Mouse (Mus musculus) liver, adult 2 months (tissue): ENCODE measurements around the gene Dnah2. TPM values are rescaled to one million over a fixed set of nuclear protein-coding genes. Genes with fewer than 3 reads are reported as not detected.

ENCODE experiments used
- DNase-seq: peaks from one replicate; pipeline ENCODE4 v3.0.0-alpha.2; 2011; ENCODE audit warnings: low read depth, low spot score; ENCODE audit errors: extremely low read depth
- H3K27ac ChIP-seq: fragments of 200-500 bp; replicated peaks from 2 replicates; pipeline ENCODE4 v1.5.1; 2012; ENCODE audit warnings: low read depth, mild to moderate bottlenecking, control low read depth, inconsistent platforms, low read length; ENCODE audit not compliant: insufficient read depth
- H3K27me3 ChIP-seq: fragments of 200-500 bp; 2 replicates; pipeline ENCODE4 v1.6.1; 2012; ENCODE audit warnings: mild to moderate bottlenecking, moderate library complexity, low read length, inconsistent platforms; ENCODE audit not compliant: control insufficient read depth, insufficient read depth
- H3K36me3 ChIP-seq: fragments of 200-500 bp; 2 replicates; pipeline ENCODE4 v1.6.1; 2012; ENCODE audit warnings: low read length, inconsistent platforms; ENCODE audit not compliant: control insufficient read depth, insufficient read depth
- H3K4me1 ChIP-seq: fragments of 200-500 bp; 2 replicates; pipeline ENCODE4 v1.6.1; 2011; ENCODE audit warnings: low read length; ENCODE audit not compliant: control insufficient read depth, insufficient read depth
- H3K4me3 ChIP-seq: fragments of 200-500 bp; 2 replicates; pipeline ENCODE4 v1.5.1; 2011; ENCODE audit warnings: low read depth, mild to moderate bottlenecking, control low read depth, low read length, moderate library complexity; ENCODE audit not compliant: insufficient read depth
- H3K79me2 ChIP-seq: fragments of 200-500 bp; 2 replicates; pipeline ENCODE4 v1.6.1; 2012; ENCODE audit warnings: inconsistent platforms, mild to moderate bottlenecking, low read length, moderate library complexity; ENCODE audit not compliant: control insufficient read depth, insufficient read depth
- H3K9ac ChIP-seq: fragments of 200-500 bp; 2 replicates; pipeline ENCODE4 v1.6.1; 2012; ENCODE audit warnings: low read depth, mild to moderate bottlenecking, control low read depth, inconsistent platforms, low read length
- CTCF ChIP-seq: fragments of 200-500 bp; IDR thresholded peaks from 2 replicates; pipeline ENCODE4 v1.5.1; 2011; ENCODE audit warnings: low read depth, low read length, control low read depth
- POLR2A ChIP-seq: fragments of 200-500 bp; IDR thresholded peaks from 2 replicates; pipeline ENCODE4 v1.6.1; 2011; ENCODE audit warnings: low read length, control low read depth; ENCODE audit not compliant: insufficient read depth; ENCODE audit errors: extremely low read depth
- WGBS: fragments of 180-500 bp; shearing (Covaris S2); methylation state at CpG from one replicate; pipeline ENCODE4 v1.1.7; 2018; 5-methylcytosine and 5-hydroxymethylcytosine counted together
- polyA plus RNA-seq: library from polyadenylated mRNA; depleted of rRNA; stranded (reverse); fragments of >200 nt; gene quantifications from 2 replicates; pipeline ENCODE4 v1.2.3, GENCODE M21; 2012
- total RNA-seq: library from RNA; depleted of rRNA; stranded (reverse); fragments of >200 nt; gene quantifications from 2 replicates; pipeline ENCODE4 v1.2.3, GENCODE M21; 2014

Dnah2 gene
- total and polyA plus RNA-seq, 2 experiments, result 0.02 to 0.09 TPM

DNA sequence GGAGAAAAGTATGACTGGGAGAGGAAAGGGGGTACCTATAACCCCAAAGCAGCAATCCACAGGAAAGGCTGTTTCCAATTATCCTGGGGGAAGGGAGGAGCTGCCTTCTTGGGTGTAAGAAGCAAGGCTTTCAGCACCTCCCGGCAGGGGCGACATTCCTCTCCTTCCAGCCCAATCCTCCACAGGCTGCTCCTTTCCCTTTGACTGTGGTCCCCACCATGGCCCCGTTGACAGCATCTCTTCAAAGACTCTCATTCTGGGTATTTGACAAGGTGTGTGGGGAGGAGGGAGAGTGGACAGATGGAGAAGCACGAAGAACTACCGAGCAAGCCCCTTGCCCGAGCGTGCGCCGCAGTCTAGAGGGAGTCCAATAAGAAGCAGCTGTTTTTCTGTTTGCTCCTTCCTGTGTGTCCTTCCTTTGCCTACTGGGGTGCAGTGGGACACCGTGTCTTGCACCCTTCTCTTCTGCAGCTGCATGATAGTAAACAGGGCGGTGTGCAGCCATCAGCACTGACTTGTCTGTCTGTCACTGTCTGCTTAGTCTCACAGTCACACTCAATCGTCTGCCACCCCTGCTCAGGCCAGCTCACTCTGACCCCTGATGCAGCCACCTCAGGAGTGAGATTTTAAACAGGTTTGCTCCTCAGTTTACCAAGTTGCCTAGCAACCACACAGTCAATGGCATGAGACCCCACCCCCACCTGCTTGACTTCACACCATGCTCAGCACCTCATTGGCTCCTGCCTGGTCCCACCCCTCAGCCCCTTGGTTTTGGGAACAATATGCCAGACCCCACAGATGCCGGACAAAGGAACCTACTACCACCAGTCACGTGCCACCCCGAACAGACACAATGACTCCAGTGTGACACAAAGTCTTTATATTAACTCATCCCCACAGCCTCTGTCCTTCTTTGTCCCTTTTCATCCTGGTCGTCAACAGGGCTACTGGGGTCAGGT, 12.3 kb upstream of the Dnah2 start:
- Histone ChIP-seq H3K4me3 (no peak overlapping the region), H3K9ac (no peak overlapping the region), H3K27ac (no peak overlapping the region), H3K36me3 (peaks cover 5% of the 10 kb centered on the region; the same call in 1 of the 2 replicates), H3K4me1 (no peaks in the 10 kb centered on the region), H3K27me3 (no peaks in the 10 kb centered on the region), H3K79me2 (no peaks in the 10 kb centered on the region)
- TF ChIP-seq CTCF, result no peak
- TF ChIP-seq POLR2A, result no peak
- 93% methylated on average over 16 of the region's 16 CpGs for WGBS
- no peak for DNase-seq

DNA sequence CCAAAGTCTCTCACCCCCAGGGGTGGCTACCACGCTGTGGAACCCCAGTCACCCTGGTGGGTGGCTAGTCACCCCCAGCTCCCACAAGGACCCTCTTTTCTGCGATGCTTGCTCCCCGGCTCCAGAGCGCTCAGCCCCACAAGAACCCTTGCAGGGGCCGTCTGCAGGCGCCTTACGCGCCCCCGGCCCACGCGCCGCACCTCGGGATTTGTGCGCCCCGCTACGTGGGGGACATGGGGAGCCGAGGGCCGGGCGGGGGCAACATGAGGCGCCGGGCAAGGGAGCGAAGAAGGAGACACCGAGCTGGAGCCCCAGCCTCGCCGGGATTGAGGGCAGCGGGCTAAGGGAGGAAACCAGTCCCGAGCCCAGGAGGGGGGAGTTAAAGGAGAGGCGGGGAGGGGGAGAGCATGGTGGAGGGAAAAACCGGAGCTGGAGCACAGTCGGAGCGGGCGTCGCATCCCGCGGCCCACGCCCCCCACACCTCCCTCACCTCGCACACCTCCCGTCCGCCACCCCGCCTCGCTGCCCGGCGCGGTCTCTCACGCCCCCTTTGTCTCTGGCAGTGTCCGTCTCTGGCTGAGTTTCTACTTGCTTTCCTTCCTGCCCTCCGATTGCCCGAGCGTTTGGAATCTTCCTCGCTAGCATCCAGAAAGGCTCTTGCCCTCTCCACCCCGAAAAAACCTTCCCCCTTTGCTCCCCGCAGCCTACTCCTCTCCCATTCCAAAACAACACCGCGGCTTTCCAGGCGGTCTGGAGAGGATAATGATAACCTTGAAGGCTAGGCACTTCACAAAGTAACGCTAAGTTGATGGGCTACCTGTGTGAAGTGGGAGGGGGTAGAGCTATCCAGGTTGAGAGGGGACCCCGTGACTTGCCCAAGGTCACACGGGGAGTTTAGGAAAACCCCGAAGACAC, 11.2 kb upstream of the Dnah2 start, which contains the start of gene Efnb3:
TSS of gene Efnb3 (minus strand) at position 355 of the 915 bp plus-strand sequence.
- no peak for DNase-seq
- H3K27me3 ChIP-seq, result no peaks in the 10 kb centered on the region
- 14% methylated on average over 59 of the region's 59 CpGs for WGBS
- TF ChIP-seq POLR2A, result no peak
- TF ChIP-seq CTCF, result no peak
- no peak within 1 kb of the TSS for H3K9ac ChIP-seq
- H3K36me3 ChIP-seq, result peaks cover 5% of the 10 kb centered on the region; the same call in 1 of the 2 replicates
- no peaks in the 10 kb centered on the region for H3K4me1 ChIP-seq
- no peaks in the 10 kb centered on the region for H3K79me2 ChIP-seq
- no peak within 1 kb of the TSS for H3K27ac ChIP-seq
- H3K4me3 ChIP-seq, result no peak within 1 kb of the TSS

DNA sequence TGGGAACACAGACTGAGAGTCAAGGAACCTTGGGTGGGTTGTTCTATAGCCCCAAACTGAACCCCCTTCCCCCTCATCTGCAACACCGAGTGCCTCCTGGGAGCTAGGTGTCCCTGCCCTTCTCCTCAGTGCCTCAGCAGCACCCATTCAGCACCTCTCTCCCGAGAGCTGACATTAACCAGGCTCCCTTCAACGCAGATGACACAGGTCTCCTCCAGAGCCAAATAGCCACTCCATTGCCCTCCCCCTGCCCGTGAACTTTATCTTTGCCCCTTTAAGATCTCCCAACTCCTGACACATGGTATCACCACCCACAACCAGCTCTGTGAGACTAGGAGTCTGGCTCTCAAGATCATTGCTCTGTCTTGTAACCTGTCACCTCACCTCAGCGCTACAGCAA, 10.3 kb upstream of the Dnah2 start:
- Histone ChIP-seq H3K27me3 (no peaks in the 10 kb centered on the region), H3K4me3 (no peak overlapping the region), H3K36me3 (peaks cover 5% of the 10 kb centered on the region; the same call in 1 of the 2 replicates), H3K27ac (no peak overlapping the region), H3K4me1 (no peaks in the 10 kb centered on the region), H3K79me2 (no peaks in the 10 kb centered on the region), H3K9ac (no peak overlapping the region)
- WGBS, result 43% methylated on average over 5 of the region's 5 CpGs
- TF ChIP-seq CTCF (no peak), POLR2A (no peak)
- no peak for DNase-seq

DNA sequence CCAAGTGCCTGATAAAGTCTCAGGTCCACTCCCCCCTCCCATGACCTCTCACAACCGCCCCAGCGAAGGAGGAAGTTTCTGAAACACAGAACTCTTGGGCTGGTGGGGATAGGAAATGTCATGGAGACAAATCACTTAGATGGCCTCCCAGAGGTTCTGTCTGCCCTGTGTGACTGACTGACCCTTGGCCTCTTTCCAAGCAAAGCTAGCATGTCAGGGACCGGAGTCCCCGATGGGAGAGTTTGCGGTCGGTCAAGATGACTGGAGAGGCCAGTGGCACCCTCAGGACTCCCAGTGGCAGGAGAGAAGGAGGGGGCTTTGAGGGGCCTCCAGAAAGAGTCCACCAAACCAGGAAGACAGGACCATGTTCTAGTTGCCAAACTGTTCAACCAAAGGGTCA, 9.8 kb upstream of the Dnah2 start:
- Histone ChIP-seq H3K27me3 (no peaks in the 10 kb centered on the region), H3K79me2 (no peaks in the 10 kb centered on the region), H3K9ac (no peak overlapping the region), H3K4me3 (no peak overlapping the region), H3K36me3 (peaks cover 5% of the 10 kb centered on the region; the same call in 1 of the 2 replicates), H3K4me1 (no peaks in the 10 kb centered on the region), H3K27ac (no peak overlapping the region)
- WGBS, result 24% methylated on average over 6 of the region's 6 CpGs
- DNase-seq, result peak; percentile 26
- no peak for TF ChIP-seq CTCF
- TF ChIP-seq POLR2A, result no peak

DNA sequence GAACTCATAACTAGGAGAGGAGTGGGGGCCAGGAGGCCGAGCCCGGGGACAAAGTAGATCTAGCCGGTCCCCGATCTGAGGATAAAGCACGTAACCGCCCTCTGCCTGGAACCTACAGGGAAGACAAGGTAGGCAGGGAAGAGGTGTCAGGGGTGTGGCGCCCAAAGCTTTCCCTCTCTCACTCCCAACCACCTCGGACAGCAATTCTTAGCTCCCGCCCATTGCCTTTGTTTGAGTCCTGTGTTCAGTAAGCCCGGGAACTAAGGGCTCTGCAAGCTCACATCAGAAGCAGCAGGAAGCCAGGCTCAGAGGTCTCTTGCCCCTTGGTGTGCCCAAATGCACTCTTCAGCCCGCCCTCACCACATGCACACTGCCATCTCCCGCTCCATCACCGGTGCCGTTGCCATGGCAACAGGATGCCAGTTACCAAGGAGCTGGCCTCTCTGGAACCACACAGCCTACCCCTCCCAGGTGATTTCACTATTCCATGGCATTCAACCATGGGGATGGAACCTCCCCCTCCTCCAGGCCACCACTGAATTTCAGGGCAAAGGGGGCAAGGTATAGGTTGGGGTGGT, 8.6 kb upstream of the Dnah2 start:
- H3K27me3 ChIP-seq, result no peaks in the 10 kb centered on the region
- DNase-seq, result no peak
- TF ChIP-seq CTCF (no peak), POLR2A (no peak)
- H3K9ac ChIP-seq, result no peak overlapping the region
- no peak overlapping the region for H3K27ac ChIP-seq
- 67% methylated on average over 14 of the region's 14 CpGs for WGBS
- H3K79me2 ChIP-seq, result no peaks in the 10 kb centered on the region
- H3K4me1 ChIP-seq, result no peaks in the 10 kb centered on the region
- 0 out of 2 replicates have a peak, but pooled peaks cover 3% of the 10 kb centered on the region for H3K36me3 ChIP-seq
- H3K4me3 ChIP-seq, result no peak overlapping the region
